Mouse (Mus musculus) forebrain, postnatal 0 days (tissue): Measurements from ENCODE around the gene Syn3. TPM values are rescaled to one million over a fixed set of nuclear protein-coding genes. Genes with fewer than 3 reads are reported as not detected.
A peak's percentile ranks its signal among the peaks of the same experiment; 100 is the strongest.
"Not testable (repeated sequence)": the region's sequence is repeated elsewhere in the genome, so short reads cannot be mapped to it uniquely, and the experiment has no call there.

Experiments
- ATAC-seq: fragments of 200-750 bp; cut with Nextera tagmentation; 2 replicates; pipeline ENCODE4 v1.8.0; 2017; ENCODE audit warnings: mild to moderate bottlenecking, moderate library complexity
- DNase-seq: peaks from one replicate; pipeline ENCODE4 v3.0.0-alpha.2; 2015
- H3K27ac ChIP-seq: fragments of 300-500 bp; sonication (generic); 2 replicates; pipeline ENCODE4 v1.5.1; 2014; ENCODE audit warnings: low read depth, mild to moderate bottlenecking, antibody characterized with exemption, low read length, moderate library complexity, mixed read lengths
- H3K27me3 ChIP-seq: fragments of 300-500 bp; sonication (generic); 2 replicates; pipeline ENCODE4 v1.6.1; 2014; ENCODE audit warnings: mild to moderate bottlenecking, low read length, mixed read lengths; ENCODE audit not compliant: insufficient read depth
- H3K36me3 ChIP-seq: fragments of 300-500 bp; sonication (generic); 2 replicates; pipeline ENCODE4 v1.6.1; 2014; ENCODE audit warnings: mild to moderate bottlenecking, moderate library complexity; ENCODE audit not compliant: insufficient read depth
- H3K4me1 ChIP-seq: fragments of 300-500 bp; sonication (generic); 2 replicates; pipeline ENCODE4 v1.6.1; 2014; ENCODE audit warnings: antibody characterized with exemption; ENCODE audit not compliant: insufficient read depth
- H3K4me2 ChIP-seq: fragments of 300-500 bp; sonication (generic); 2 replicates; pipeline ENCODE4 v1.6.1; 2014; ENCODE audit warnings: low read depth, mild to moderate bottlenecking, moderate library complexity
- H3K4me3 ChIP-seq: fragments of 300-500 bp; sonication (generic); 2 replicates; pipeline ENCODE4 v1.5.1; 2014; ENCODE audit warnings: low read depth, low read length, mixed read lengths
- H3K9ac ChIP-seq: fragments of 300-500 bp; sonication (generic); 2 replicates; pipeline ENCODE4 v1.6.1; 2014; ENCODE audit warnings: mild to moderate bottlenecking
- H3K9me3 ChIP-seq: fragments of 300-500 bp; sonication (generic); 2 replicates; pipeline ENCODE4 v1.6.1; 2016; ENCODE audit warnings: low read length
- CTCF ChIP-seq: sonication (generic); IDR thresholded peaks from 2 replicates; pipeline ENCODE4 v1.5.1; 2016; ENCODE audit warnings: antibody characterized with exemption, control low read depth, low read depth
- WGBS: fragments of 180-500 bp; shearing (Covaris S2); extraction: QIAGEN DNeasy Blood & Tissue Kit; methylation state at CpG from one replicate; pipeline ENCODE4 v1.1.7; 2014; 5-methylcytosine and 5-hydroxymethylcytosine counted together
- polyA plus RNA-seq: library from polyadenylated mRNA; unstranded; fragments of >200 nt; fragmentation: Nextera tagmentation; extraction: Ambion mirVana; gene quantifications from 2 replicates; pipeline ENCODE4 v1.2.1, GENCODE M21; 2015
- total RNA-seq: library from RNA; depleted of rRNA; stranded (reverse); fragments of >200 nt; gene quantifications from 2 replicates; pipeline ENCODE4 v1.2.3, GENCODE M21; 2014

Syn3 gene
- total and polyA plus RNA-seq, 2 experiments from 2014 or later: 16.4 to 47.6 TPM

GRCm38 (mm10) chr10:86030743-86031142, 468.0 kb downstream of the Syn3 start:
- WGBS: 89% methylated on average over 7 of the region's 7 CpGs
- no peak overlapping the region for H3K27ac ChIP-seq
- DNase-seq (no peak), ATAC-seq (no peak)
- no peak overlapping the region for H3K9ac ChIP-seq
- H3K27me3 ChIP-seq: no peaks in the 10 kb centered on the region
- no peaks in the 10 kb centered on the region for H3K9me3 ChIP-seq
- no peak overlapping the region for H3K4me2 ChIP-seq
- H3K4me3 ChIP-seq: no peak overlapping the region
- TF ChIP-seq CTCF: no peak
- H3K4me1 ChIP-seq: no peaks in the 10 kb centered on the region
- H3K36me3 ChIP-seq: 0 out of 2 replicates have a peak, but pooled peaks cover 2% of the 10 kb centered on the region

- not testable (repeated sequence) for H3K9me3 ChIP-seq, ATAC-seq, DNase-seq, H3K36me3 ChIP-seq, H3K4me2 ChIP-seq, H3K9ac ChIP-seq, H3K4me1 ChIP-seq, H3K27me3 ChIP-seq, H3K4me3 ChIP-seq, H3K27ac ChIP-seq
- WGBS: 79% methylated on average over 1 of the region's 1 CpGs
Measured at GRCm38 (mm10) chr10:86026807-86027206, 471.9 kb downstream of the Syn3 start.

- Histone ChIP-seq H3K9ac (no peak overlapping the region), H3K4me2 (no peak overlapping the region), H3K27me3 (no peaks in the 10 kb centered on the region), H3K4me1 (no peaks in the 10 kb centered on the region), H3K36me3 (no peaks in the 10 kb centered on the region), H3K27ac (no peak overlapping the region), H3K4me3 (no peak overlapping the region), H3K9me3 (no peaks in the 10 kb centered on the region)
- no peak for TF ChIP-seq CTCF
- ATAC-seq (no peak), DNase-seq (no peak)
- 97% methylated on average over 3 of the region's 3 CpGs for WGBS
Measured at GRCm38 (mm10) chr10:86026354-86026753, 472.3 kb downstream of the Syn3 start.

- ATAC-seq (no peak), DNase-seq (no peak)
- no peak for TF ChIP-seq CTCF
- Histone ChIP-seq H3K9ac (no peak overlapping the region), H3K36me3 (no peaks in the 10 kb centered on the region), H3K4me3 (no peak overlapping the region), H3K27ac (no peak overlapping the region), H3K9me3 (no peaks in the 10 kb centered on the region), H3K4me1 (no peaks in the 10 kb centered on the region), H3K4me2 (no peak overlapping the region), H3K27me3 (no peaks in the 10 kb centered on the region)
- 86% methylated on average over 2 of the region's 2 CpGs for WGBS
Measured at GRCm38 (mm10) chr10:86025906-86026305, 472.8 kb downstream of the Syn3 start.

GRCm38 (mm10) chr10:86023149-86023548, 475.5 kb downstream of the Syn3 start:
- no peak for TF ChIP-seq CTCF
- Histone ChIP-seq H3K27ac (no peak overlapping the region), H3K36me3 (no peaks in the 10 kb centered on the region), H3K9me3 (no peaks in the 10 kb centered on the region), H3K9ac (no peak overlapping the region), H3K4me2 (0 out of 2 replicates have a peak overlapping the region, but pooled peaks have one; percentile 73), H3K4me3 (no peak overlapping the region), H3K4me1 (no peaks in the 10 kb centered on the region), H3K27me3 (no peaks in the 10 kb centered on the region)
- DNase-seq: no peak
- ATAC-seq: no peak

GRCm38 (mm10) chr10:86022474-86022816, 476.3 kb downstream of the Syn3 start:
- H3K27ac ChIP-seq: no peak overlapping the region; the same call in 1 of the 2 replicates
- TF ChIP-seq CTCF: no peak
- DNase-seq (no peak), ATAC-seq (no peak)
- peak overlapping the region; percentile 79 for H3K4me3 ChIP-seq
- no peaks in the 10 kb centered on the region for H3K36me3 ChIP-seq
- no peaks in the 10 kb centered on the region for H3K9me3 ChIP-seq
- H3K4me2 ChIP-seq: peak overlapping the region; percentile 73
- H3K9ac ChIP-seq: peak overlapping the region; percentile 68
- H3K4me1 ChIP-seq: no peaks in the 10 kb centered on the region
- H3K27me3 ChIP-seq: no peaks in the 10 kb centered on the region
- WGBS: 4% methylated on average over 6 of the region's 6 CpGs

- no peaks in the 10 kb centered on the region for H3K9me3 ChIP-seq
- peak within 1 kb of the TSS; percentile 83 for H3K27ac ChIP-seq
- no peaks in the 10 kb centered on the region for H3K4me1 ChIP-seq
- no peaks in the 10 kb centered on the region for H3K36me3 ChIP-seq
- ATAC-seq (peak; percentile 99), DNase-seq (peak; percentile 96)
- peak; percentile 99 for TF ChIP-seq CTCF
- H3K9ac ChIP-seq: peak within 1 kb of the TSS; percentile 68
- no peaks in the 10 kb centered on the region for H3K27me3 ChIP-seq
- WGBS: under 1% methylated on average over 81 of the region's 82 CpGs
- peak within 1 kb of the TSS; percentile 79 for H3K4me3 ChIP-seq
- H3K4me2 ChIP-seq: peak within 1 kb of the TSS; percentile 73
Measured at GRCm38 (mm10) chr10:86021749-86022473, 476.8 kb downstream of the Syn3 start, which contains the start of gene Fbxo7. Fbxo7 (plus strand) TSS chr10:86021972.
